Mouse (Mus musculus) frontal cortex, postnatal 25 days (tissue): ENCODE results near the gene Pmfbp1.

Experiments used
- DNase-seq, 2 experiments: peaks; one replicate each; pipeline ENCODE4 v3.0.0; 2022; ENCODE audit warnings: low spot score in 2 of 2

Gene Pmfbp1

GRCm38 (mm10) chr8:109591367-109591766 is 97.5 kb downstream of the Pmfbp1 start:
- DNase-seq = no peak

- no peak for DNase-seq
Measured at GRCm38 (mm10) chr8:109592164-109592563, 98.3 kb downstream of the Pmfbp1 start.
